In the genomic region with DNA sequence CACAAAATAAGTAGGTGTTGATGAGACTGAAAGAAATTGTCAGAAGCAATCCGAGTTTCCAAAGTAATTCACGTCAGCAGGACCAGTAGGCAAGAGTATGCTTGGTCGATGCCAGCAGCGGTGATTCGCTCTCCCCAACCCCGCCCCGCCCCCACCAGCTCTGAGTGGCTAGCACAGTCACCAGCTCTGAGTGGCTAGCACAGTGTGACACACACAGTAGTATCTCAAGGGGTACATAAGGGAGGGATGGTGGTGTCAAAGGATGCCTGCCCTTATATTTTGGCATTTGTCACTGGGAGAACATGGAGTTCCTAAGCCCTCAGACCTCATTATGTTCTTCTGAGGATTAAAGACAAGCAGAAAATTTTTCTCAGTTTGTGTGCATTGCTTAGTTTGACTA, we compare ENCODE assay signal across 18 mouse cellular contexts. TPM values are rescaled to one million over a fixed set of nuclear protein-coding genes. Genes with fewer than 3 reads are reported as not detected.
"Had no signal": no experiment of that assay in that cellular context is flagged by ENCODE, and none has a peak within 500 bp of the region (broad histone marks: within the 10 kb centered on the region; RNA-seq: fewer than 3 reads in every experiment).

No protein-coding gene starts in this region.

- H3K4me3 ChIP-seq: lung, embryonic 15.5 days; megakaryocyte, embryonic 14.5 days; midbrain, embryonic 13.5 days; midbrain, embryonic 15.5 days; neural tube, embryonic 12.5 days; stomach, embryonic 15.5 days had no signal

- DNase-seq: liver, postnatal 0 days; lung, adult 2 months; lung, postnatal 14 days; lung, postnatal 36 days; right cerebral cortex, postnatal 14 days; thymus, adult 2 months; thymus, postnatal 25 days; thymus, postnatal 4 days had no signal

- H3K27me3 ChIP-seq: lung, embryonic 15.5 days; megakaryocyte, embryonic 14.5 days; midbrain, embryonic 13.5 days; midbrain, embryonic 15.5 days; neural tube, embryonic 12.5 days; stomach, embryonic 15.5 days had no signal

- H3K4me1 ChIP-seq: lung, embryonic 15.5 days; megakaryocyte, embryonic 14.5 days; midbrain, embryonic 13.5 days; midbrain, embryonic 15.5 days; neural tube, embryonic 12.5 days; stomach, embryonic 15.5 days had no signal

- H3K4me2 ChIP-seq: lung, embryonic 15.5 days; midbrain, embryonic 11.5 days; midbrain, embryonic 13.5 days; midbrain, embryonic 15.5 days; neural tube, embryonic 12.5 days; stomach, embryonic 15.5 days had no signal

- ATAC-seq: liver, postnatal 0 days; lung, postnatal 0 days; midbrain, embryonic 13.5 days; midbrain, embryonic 15.5 days had no signal

- H3K36me3 ChIP-seq: lung, embryonic 15.5 days; midbrain, embryonic 13.5 days; midbrain, embryonic 15.5 days; neural tube, embryonic 12.5 days; stomach, embryonic 15.5 days had no signal

- H3K27ac ChIP-seq: lung, embryonic 15.5 days; macrophage; midbrain, embryonic 13.5 days; midbrain, embryonic 15.5 days; neural tube, embryonic 12.5 days; stomach, embryonic 15.5 days; stomach, postnatal 0 days had no signal

- H3K9me3 ChIP-seq: lung, embryonic 15.5 days; megakaryocyte, embryonic 14.5 days; midbrain, embryonic 13.5 days; midbrain, embryonic 15.5 days; neural tube, embryonic 12.5 days; stomach, embryonic 15.5 days had no signal

- H3K9ac ChIP-seq: liver, postnatal 0 days; lung, embryonic 15.5 days; midbrain, embryonic 13.5 days; midbrain, embryonic 15.5 days; neural tube, embryonic 12.5 days; stomach, embryonic 15.5 days had no signal

RNA-seq across cellular contexts. Expression of gene Abcc9, which starts 56.6 kb away (rescaled TPM):
- polyA plus RNA-seq: macrophage had no signal
